Mouse (Mus musculus): ENCODE data around the gene Akap5. TPM values are rescaled to one million over a fixed set of nuclear protein-coding genes. Genes with fewer than 3 reads are reported as not detected.
A peak's percentile ranks its signal among the peaks of the same experiment; 100 is the strongest.

The Akap5 gene
- polyA plus RNA-seq, 1 experiment = 0.06 TPM

DNA sequence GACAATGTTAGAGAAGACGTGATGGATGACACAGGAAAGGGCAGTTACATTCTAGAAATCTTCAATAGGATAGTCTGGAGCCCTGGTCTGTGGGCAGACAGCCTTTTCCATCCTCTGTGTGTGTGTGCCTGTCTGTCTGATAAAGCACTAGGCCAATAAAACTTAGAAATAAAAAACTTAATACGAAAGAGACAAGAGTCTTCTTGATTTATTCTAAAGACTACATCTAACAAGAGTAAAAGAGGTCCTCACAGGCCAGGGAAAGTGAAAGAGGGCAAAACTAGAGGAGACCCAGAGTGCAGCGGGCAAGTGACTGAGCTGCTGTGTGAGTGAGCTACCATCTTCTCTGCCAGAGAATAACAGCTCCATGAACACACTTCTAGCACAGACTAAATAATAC, 41.6 kb downstream of the Akap5 start:
- WGBS = 81% methylated on average over 3 of the region's 3 CpGs
- no peak for DNase-seq (ENCODE audit: low read depth, low spot score)

DNA sequence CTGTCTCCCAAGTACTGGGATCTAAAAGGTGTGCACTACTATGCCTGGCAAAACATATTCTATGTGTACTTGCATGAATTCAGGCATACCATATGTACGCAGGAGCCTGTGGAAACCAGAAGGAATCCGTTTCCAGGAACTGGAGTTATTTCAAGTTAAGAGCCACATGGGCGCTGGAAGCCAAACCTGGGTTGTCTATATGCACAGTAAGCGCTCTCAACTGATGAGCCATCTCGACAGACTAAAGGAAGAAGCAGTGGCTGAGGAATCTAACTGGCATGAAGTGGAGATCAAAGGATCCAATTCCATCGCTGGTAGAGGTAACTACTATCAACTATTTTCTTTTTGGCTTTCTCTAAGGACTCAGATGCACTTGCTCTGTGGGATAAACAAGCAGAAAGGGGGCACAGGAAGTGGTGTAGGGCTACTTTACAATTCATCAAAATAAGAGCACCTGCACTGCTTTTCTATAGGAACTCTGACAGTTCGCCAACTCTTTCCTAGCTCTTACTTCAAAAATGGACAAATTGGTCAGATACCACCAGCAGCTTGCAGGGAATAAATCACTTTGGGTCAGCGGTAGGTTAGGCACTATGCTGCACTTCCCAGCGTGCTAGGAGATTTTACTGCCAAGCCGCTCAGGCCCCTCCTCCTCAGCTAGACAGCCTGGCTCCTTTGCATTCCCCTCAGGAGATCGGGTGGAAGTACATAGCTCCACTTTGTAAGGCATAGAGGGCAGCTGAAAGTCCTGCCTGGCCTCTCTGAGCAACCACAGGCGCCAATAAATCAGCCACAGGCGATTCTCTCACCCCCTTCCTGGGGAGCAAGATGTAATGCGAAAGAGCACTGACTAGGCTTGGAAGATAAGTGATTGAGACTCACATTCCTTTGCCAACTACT, 42.7 kb downstream of the Akap5 start:
- no peak for DNase-seq (ENCODE audit: low read depth, low spot score)
- 42% methylated on average over 14 of the region's 14 CpGs for WGBS

DNA sequence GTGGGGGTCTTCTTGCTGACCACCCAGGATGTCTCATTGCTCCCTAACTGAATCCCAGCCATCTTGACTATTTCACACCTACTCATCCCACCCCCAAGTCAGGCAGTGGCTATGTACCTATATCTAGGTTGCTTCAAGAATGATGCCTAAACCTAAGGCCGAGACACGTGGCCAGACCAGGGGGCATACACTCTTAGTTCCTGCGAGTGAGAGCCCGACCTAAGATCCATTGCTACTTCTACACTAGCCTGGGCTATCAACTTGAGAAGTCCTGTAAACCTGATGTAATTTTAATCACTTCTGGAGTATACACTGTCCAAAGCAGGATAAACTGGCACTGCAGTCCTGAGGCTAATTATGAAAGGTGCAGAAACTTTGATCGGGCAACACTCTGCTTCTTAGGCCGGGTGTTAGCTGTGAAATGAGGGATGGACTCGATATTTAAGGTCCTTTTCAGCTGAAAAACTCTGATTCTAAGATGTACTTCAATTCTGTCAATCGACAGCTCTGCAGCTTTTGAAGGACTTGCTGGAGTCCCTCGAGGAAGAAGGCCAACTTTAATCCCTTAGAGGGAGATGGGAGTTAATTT, 43.6 kb downstream of the Akap5 start:
- no peak for DNase-seq (ENCODE audit: low read depth, low spot score)
- WGBS = 20% methylated on average over 9 of the region's 9 CpGs

GRCm38 (mm10) chr12:76368790-76369205, 44.1 kb downstream of the Akap5 start:
- DNase-seq (ENCODE audit: low read depth, low spot score) = no peak
- 2% methylated on average over 26 of the region's 26 CpGs for WGBS

DNA sequence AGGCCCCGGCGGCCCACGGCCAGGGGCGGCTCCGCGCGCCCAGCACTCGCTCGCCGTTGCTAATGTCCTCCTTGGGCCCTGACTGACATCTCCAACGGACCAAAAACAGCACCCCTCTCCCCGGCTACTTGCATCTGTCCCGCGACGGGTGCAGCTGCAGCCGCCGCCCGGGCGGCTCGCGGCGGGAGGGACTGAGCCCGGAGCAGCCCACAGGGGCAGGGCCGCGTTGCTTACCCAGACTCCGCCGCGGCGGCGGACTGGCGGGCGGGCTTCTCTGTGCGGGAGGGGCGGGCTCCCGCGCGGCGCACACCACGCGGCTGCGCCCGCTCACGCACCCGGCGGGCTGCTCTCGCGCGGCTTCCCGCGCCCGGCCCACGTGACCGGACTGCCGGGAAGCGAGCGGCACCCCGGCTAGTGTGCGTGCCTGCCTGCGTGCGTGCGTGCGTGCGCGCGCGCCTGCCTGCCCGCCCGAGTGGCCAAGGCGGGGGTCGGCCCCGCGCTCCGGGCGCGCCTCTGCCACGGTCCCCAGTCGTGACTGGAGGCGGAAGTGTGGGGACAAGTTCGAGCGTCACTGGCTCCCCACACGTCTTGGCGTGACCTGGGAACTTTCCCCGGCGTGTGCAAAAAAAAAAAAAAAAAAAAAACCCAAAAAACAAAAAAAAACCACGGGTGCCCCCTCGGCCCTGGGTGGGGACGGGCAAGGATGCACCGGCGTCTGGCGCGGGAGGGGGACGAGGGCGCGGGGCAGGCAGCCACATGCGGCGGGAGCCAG, 44.7 kb downstream of the Akap5 start, which contains the start of gene Zbtb25:
Gene Zbtb25 (minus strand): TSS at position 397 of the 772 bp plus-strand sequence.
- peak; percentile 39 for DNase-seq (ENCODE audit: low read depth, low spot score)
- WGBS = under 1% methylated on average over 94 of the region's 96 CpGs

DNA sequence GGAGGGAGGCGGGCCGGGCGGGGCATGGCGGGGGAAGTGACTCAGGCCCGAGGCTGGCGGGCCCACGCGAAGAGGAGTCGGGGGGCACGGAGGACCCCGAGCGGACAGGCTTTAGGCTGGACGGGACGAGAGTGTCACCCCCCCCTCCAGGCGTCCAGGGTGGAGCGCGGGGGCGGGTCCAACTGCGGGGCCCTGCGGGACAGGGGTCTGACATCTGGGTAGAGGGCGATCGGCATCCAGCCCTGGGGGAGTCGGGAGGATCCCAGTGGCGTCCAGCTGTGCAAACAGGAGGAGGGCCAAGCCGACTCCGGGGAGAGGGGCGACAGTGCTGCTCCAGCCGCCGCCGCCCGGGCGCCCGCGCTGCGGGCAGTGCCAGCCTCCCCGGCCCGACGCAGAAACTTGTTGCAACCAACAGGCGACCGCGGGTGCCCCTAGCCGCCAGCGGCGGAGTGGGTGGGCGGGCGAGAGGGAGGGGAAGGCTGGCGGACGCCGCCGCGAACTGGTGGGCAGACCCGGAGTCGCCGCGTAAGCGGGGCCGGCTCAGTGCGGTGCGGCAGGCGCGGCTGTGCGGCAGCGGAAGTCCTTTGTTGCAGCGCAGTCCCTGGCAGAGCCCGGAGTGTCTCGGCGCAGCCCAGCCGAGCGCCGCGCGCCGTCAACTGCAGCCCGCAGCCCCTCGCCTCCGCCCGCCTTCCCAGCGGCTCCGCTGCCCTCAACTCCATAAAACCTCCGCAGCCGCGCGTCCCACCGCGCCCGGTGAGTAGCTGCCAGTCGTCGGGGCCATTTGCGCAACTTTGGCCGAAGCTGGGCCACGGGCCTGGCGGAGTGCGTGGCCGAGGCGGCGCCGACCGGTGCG, 45.5 kb downstream of the Akap5 start, which contains the start of gene Zbtb1:
Gene Zbtb1 (plus strand): TSS at position 289 of the 853 bp plus-strand sequence.
- under 1% methylated on average over 97 of the region's 99 CpGs for WGBS
- DNase-seq (ENCODE audit: low read depth, low spot score) = peak; percentile 14

GRCm38 (mm10) chr12:76370831-76371571, 46.3 kb downstream of the Akap5 start:
- under 1% methylated on average over 63 of the region's 63 CpGs for WGBS
- DNase-seq (ENCODE audit: low read depth, low spot score) = peak; percentile 42

DNA sequence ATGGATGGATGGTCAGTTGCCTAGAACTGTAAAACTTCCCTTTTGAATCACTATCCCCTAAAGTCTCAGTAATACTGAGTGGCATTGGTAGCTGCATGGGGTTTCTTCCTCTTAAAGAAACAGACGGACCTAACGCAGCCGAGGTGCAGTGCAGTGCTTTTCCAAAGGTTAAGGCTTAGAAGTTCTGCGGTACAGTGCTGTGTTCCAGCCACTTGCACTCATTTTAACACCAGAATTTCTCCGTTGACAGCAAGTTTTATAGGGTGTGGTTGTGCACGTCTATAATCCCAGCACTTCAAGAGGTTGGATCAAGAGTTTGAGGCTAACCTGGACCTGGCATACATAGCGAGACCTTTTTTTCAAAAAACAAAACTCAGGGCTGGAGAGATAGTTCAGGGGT, 47.4 kb downstream of the Akap5 start:
- no peak for DNase-seq (ENCODE audit: low read depth, low spot score)
- WGBS = 27% methylated on average over 7 of the region's 7 CpGs

- WGBS = 60% methylated on average over 5 of the region's 7 CpGs
- DNase-seq (ENCODE audit: low read depth, low spot score) = no peak
Observed at GRCm38 (mm10) chr12:76372881-76373818, 48.5 kb downstream of the Akap5 start.

- DNase-seq (ENCODE audit: low read depth, low spot score) = no peak
- WGBS = 75% methylated on average over 6 of the region's 6 CpGs
Observed at GRCm38 (mm10) chr12:76373991-76374390, 49.3 kb downstream of the Akap5 start.

DNA sequence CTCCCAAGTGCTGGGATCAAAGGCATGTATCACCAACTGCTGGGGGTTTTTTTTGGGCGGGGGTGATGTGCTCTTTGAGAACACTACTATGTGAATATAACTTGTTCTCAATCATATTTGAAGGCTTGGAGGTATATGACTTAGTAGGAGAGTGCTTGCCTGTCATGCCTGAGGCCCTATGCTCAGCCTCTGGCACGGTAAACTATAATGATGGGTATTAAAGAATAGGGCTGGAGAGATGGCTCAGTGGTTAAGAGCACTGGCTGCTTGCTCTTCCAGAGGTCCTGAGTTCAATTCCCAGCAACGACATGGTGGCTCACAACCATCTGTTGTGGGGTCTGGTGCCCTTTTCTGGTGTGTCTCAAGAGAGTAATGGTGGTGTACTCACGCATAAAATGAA, 50.2 kb downstream of the Akap5 start:
- DNase-seq (ENCODE audit: low read depth, low spot score) = no peak
- WGBS = 81% methylated on average over 4 of the region's 4 CpGs

DNA sequence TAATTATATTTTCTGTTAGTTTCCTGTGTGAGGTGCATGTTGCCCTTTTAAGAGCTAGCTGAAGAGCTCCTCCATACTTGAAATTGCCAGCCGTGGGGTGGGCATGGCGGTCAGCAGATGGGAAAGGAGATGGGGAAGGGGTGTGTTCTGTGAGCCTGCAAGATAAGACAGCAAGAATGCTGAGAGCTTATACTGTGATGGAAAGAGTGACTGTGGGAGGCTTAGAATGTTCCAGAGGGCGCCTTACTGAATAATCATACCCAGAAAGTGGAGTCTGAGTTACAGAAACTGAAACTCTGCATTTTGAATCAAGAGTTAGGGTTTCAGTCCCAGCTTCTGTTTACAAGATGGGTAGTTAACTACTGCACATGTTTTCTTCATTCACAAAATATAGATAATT, 50.8 kb downstream of the Akap5 start:
- no peak for DNase-seq (ENCODE audit: low read depth, low spot score)
- 78% methylated on average over 3 of the region's 3 CpGs for WGBS

GRCm38 (mm10) chr12:76376649-76377048, 52.0 kb downstream of the Akap5 start:
- 38% methylated on average over 7 of the region's 7 CpGs for WGBS
- DNase-seq (ENCODE audit: low read depth, low spot score) = no peak

DNA sequence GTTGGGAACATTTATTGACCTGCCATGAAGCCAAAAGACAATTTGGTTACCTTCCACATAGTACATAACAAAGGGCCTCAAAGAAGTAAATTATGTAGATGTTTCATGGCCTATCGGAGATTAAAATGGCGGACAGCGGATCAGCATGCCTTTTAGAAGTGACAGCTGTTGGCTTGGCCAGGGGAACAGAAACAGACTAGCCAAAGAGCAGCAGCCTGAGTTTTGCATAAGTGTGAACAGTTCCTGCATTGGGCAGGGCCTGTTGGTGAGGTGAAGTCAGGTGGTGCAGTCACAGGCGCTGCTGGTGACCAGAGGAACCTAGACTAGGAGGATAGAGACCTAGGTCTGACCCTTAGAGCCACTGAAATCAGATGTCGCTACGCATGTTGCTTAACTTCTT, 52.4 kb downstream of the Akap5 start:
- no peak for DNase-seq (ENCODE audit: low read depth, low spot score)

DNA sequence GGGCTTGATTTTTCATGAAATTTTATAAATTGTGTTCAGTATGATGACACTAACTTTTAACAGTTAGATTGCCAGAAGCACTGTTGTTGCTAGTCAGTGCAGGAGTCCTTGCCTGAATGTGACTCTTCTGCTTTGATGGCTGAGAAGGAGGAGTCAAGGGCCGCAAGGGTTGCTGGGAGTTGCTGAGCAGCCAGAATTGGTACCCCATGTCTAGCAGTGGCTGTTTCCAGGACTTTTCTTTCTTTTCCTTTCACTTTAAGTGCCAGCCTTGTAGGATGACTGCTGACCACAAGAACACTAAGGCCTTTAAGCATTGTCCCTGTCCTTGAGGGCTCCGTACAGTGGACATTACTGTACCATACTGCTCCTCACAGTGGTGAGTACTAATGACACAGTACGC, 53.0 kb downstream of the Akap5 start:
- no peak for DNase-seq (ENCODE audit: low read depth, low spot score)
- 83% methylated on average over 3 of the region's 3 CpGs for WGBS

More for the DNA sequence above, 52.4 kb downstream of the Akap5 start:
- 92% methylated on average over 6 of the region's 6 CpGs for WGBS

- WGBS = 86% methylated on average over 5 of the region's 5 CpGs
- DNase-seq (ENCODE audit: low read depth, low spot score) = no peak
Observed at GRCm38 (mm10) chr12:76378556-76378955, 53.9 kb downstream of the Akap5 start.

DNA sequence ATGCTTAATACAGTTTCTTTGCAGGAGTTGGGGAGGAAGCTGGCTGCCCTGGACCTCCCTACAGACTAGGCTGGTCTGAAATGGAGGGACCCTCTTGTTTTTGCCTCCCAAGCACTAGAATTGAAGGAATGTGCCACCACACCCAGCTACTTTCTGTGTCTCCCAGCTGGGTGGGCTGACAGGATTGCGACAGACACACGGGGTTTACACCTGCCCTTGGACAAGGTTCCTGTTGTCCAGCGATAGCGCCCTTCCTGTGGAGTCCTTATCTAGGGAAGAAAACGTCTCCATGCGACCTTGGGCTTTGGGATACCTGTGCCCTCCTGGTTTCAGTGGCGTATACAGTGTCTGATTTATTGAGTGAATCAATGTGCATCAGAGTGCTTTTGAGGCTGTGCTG, 55.5 kb downstream of the Akap5 start:
- 53% methylated on average over 7 of the region's 7 CpGs for WGBS
- DNase-seq (ENCODE audit: low read depth, low spot score) = no peak
